Mouse (Mus musculus): ENCODE results near the gene Smurf1. TPM values are rescaled to one million over a fixed set of nuclear protein-coding genes. Genes with fewer than 3 reads are reported as not detected.

Smurf1 gene
- total RNA-seq, 2 experiments from 2014 or later: 28.7 to 29.9 TPM

DNA sequence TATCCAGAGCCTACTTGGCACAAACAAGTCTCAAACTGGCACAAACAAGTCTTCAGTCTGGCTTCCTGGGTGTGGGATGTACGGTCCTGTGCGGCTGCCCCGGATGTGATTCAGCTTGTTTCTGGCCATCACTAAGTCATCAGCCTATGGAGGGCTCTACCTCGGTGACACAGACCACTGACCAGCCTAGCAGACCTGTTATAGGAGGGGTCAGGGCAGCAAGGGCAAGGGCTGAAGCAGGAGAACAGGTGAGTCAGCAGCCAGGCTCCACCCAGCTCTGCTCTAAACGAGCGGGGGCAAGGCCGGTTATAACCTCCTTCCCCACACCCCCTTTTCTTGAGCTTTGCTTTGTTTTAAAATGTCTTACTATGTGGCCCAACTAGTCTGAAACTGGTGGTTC lies 11.2 kb downstream of the Smurf1 start:
- no peak for DNase-seq

- no peak for DNase-seq
These were observed 13.1 kb downstream of the Smurf1 start for GRCm38 (mm10) chr5:144952592-144952991.

DNA sequence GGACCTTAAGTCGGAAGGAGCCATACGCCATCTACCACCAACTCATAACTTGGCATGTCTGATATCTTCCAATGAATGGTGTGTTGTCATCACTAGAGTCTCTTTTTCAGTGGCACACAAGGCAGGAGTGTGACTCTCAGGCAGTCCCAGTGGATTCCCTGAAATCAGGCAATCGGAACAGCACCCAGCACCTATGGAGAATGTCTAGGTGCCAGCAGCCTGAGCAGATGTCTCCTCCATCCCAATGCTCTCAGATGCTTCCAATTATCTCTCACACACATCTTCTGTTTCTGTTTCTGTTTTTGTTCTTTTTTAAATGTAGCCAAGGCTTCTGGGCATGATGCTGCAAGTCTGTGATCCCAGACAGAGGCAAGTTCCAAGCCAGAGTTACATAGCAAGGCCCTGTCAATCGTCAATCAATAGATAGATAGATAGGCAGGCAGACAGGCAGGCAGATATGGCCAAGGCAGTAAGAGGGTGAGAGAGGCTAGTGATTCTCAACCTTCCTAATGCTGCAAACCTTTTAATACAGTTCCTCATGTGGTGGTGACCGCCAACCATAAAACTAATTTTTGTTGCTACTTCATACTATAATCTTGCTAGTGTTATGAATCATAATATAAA lies 15.1 kb downstream of the Smurf1 start:
- DNase-seq: no peak

GRCm38 (mm10) chr5:144949856-144950255 lies 15.8 kb downstream of the Smurf1 start:
- DNase-seq: no peak

- DNase-seq: no peak
These were observed 17.2 kb downstream of the Smurf1 start for GRCm38 (mm10) chr5:144948422-144948821.

GRCm38 (mm10) chr5:144948002-144948401 lies 17.6 kb downstream of the Smurf1 start:
- no peak for DNase-seq

- DNase-seq: no peak
These were observed 19.6 kb downstream of the Smurf1 start for GRCm38 (mm10) chr5:144946032-144946431.

DNA sequence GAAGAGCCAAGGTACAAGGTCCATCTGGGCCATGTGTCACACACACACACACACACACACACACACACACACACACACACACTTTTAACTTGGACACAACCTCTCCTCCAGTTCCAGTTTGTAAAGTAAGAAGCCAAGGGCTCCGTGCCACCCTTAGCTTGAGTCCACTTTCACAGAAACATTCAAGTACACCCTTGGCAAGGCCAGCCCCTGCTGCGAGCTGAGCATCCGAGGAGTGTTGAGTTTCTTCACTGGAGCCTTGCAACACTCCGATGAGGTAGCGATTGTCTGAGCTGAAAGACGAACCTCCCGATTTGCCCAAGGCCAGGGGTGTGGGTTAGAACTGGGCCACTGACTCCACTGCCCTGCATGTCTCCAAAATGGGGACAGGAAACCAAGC lies 20.7 kb downstream of the Smurf1 start:
- no peak for DNase-seq

DNA sequence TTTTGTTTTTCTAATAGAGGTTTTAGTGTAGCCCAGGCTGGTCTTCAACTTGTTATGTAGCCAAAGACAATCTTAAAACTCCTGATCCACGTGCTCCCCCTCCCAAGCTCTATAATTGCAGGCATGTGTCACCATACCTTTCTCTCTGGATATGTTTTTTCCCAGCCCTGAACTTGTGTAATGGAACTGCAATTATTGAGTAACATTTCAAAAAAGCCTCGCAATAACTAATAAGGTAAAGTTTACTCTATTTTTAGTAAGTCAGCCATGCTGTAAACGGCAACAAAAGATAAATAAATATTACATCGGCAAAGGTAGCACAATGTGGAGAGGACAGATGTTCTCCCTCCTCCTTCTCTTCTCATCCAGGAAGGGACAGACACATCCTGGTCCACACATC lies 21.3 kb downstream of the Smurf1 start:
- no peak for DNase-seq

GRCm38 (mm10) chr5:144943346-144943745 lies 22.3 kb downstream of the Smurf1 start:
- DNase-seq: no peak

GRCm38 (mm10) chr5:144942431-144942830 lies 23.2 kb downstream of the Smurf1 start:
- no peak for DNase-seq

DNA sequence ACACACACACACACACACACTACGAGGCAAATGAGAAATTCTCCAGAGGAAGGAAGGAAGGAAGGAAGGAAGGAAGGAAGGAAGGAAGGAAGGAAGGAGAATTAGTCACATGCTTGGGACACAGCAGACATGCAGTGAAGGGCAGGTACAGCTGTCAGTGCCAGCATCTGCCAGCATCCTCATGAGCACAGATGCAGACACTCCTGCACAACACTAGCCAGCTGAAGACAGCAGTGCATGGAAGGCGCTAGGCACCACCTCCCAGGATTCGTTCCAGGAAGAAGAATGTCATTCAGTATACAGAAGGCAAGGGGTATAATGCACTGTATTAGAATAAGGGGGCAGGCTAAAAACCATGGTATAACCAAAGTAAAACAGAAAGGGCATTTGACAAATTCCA lies 24.7 kb downstream of the Smurf1 start:
- DNase-seq: no peak

DNA sequence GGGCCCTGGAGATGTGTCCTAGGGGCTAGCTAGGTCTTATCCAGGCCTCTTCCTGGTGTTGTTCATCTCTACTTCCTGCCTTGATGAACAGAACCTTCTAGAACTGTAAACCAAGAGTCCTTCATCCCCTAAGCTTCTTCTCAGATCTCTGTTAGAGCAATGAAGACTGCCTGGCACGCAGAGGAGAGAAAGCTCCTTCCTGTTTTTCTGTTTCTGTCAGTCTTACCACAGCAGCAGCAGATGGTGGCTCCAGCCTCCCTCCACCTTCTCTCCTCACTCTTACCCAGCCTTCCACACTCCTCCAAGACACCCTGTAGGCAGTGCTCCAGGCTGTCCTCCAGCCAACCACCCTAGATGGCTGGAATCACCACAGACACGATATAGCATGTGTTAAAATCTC lies 28.3 kb downstream of the Smurf1 start:
- DNase-seq: no peak

DNA sequence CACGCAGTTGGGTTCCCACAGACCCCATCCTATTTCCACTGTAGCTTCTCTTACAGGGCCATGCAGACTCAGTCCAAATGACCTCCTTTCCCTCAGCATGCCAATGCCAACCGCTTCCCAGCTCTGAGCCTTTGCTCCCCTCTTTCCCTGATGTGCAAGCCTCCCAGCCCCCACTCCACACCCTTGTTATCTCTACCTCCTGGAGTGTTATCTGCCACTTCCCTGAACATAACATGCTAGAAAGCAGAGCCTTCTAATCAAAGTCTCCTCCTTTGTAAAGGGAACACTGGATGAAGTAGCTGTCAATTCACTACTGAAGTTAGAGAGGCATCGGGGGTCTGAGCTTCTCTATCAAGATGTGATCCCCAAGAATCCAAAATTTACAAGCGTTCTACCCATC lies 32.2 kb downstream of the Smurf1 start:
- no peak for DNase-seq

GRCm38 (mm10) chr5:144931841-144932240 lies 33.8 kb downstream of the Smurf1 start:
- no peak for DNase-seq

DNA sequence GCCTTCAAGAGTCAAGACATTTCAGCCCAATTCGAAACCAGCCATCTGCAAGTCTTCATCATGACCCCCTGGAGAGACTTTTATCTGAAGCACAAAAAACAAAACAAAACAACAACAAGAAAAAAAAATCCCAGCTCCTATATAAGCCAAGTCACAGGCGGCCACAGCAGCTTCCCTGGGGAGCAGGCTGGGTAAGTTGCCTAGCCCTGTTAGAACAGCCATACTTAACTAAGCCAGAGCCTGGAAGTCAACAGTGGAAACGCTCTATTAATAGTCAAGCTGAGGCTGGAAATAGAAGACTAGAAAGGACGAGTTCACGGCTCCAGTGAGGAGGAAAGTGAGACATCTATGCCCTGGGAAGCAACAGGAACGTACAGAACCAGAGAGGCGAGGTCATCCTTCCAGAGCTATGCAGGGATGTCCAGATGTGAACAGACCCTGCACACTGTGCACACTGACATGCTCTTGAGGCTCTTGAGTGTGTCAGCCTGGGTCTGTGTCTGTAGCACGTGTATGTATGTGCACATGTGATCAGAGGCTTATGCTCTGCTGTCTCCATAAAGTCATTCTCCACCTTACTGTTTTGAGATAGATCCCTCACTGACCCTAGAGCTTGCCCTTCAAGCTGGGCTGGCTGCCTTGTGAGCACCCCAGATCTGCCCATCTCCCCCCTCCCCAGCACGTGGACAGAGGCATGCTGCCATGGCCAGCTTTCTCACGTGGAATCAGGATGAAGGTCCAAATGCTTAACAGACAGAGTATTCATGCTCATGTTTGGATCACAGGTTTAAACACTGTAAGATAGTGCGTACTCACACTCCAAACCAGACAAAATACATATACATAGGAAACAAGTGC lies 36.6 kb downstream of the Smurf1 start:
- no peak for DNase-seq

DNA sequence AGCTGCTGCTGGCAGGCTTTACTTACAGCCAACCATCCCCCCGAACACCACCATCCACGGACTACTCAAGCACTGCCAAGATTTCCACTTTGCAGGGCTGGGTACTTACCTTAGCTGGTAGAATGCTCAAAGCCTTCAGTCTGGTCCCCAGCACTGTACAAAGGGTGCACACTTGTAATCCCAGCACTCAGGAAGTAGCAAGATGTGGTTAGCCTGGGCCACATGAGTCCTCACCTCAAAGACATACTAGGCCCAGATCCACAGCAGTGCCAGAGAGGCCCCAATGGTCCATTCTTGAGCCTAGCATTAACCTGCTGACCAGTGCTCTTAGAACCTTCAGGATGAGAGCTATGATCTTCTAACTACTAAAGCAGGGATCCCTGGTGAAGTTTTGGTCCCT lies 39.4 kb downstream of the Smurf1 start:
- DNase-seq: no peak

DNA sequence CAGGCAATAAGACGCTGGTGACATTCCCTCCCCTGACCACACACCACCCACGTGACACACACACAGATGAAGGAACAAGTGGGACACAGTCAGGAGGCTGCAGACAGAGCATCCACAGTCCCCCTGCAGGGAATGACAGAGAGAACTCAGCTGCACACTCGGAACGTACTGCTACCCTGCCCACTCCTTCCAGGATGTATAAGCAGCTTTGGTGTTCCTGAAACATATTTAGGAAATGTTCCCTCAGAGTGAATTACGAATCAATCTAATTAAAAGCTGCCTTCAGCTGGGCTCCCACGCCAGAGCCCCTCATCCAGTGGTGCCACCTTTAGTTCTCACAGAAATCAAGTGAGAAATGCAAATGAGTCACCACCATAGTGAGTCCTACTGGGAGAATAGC lies 42.3 kb downstream of the Smurf1 start:
- DNase-seq: peak; percentile 45 to 49

- DNase-seq: no peak
These were observed 45.9 kb downstream of the Smurf1 start for GRCm38 (mm10) chr5:144919790-144920189.

DNA sequence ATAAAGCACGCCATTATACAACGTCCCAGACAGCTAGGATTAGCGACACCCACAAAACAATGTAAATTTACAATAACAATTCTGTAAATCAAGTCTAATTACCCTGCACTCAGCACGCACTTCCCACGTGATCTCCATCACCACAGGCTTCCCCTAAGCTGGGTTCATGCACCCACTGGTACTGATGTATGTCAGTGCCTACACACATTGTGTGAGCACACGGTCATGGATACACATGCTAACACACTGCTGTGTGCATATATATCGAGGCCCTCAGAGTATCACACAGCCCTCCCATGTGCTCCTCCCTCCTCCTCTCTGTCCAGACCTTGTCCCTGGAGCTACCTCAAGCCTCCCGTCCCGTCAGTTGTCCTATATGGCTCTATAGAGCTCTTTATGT lies 46.5 kb downstream of the Smurf1 start:
- DNase-seq: no peak

DNA sequence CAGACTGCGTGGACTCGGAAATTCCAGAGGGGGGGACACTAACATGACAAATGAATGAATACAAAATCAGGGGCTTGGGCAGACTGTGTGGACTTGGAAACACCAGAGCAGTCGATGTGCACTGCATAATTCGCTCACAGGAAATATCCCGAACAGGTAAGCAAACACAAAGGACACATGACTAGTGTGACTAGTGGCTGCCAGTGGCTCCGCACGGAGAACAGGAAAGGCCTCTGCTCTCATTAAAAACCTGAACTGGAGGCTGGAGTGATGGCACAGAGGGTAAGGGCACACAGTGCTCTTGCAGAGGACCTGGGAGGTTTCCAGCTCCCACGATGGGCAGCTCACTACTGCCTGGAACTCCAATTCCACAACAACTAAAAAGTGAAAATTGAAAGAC lies 47.4 kb downstream of the Smurf1 start:
- DNase-seq: no peak

DNA sequence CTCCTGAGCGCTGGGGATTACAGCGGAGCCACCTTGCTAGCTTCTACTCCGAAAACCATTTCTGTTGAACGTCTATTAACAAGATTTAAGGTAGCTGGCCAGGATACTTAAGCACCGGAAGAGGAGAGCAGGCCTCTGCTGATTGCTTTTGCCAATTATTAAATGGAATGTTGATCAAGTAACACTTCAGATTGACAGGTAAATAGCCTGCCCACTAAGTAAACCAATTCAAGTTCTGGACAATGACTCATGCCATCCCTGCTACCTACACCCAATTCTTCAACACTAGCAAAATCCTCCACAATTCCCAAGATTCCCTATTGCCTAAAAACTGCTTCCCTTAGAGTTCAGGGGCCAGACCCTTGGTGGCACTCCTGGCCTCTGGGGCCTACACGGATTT lies 48.5 kb downstream of the Smurf1 start:
- no peak for DNase-seq

DNA sequence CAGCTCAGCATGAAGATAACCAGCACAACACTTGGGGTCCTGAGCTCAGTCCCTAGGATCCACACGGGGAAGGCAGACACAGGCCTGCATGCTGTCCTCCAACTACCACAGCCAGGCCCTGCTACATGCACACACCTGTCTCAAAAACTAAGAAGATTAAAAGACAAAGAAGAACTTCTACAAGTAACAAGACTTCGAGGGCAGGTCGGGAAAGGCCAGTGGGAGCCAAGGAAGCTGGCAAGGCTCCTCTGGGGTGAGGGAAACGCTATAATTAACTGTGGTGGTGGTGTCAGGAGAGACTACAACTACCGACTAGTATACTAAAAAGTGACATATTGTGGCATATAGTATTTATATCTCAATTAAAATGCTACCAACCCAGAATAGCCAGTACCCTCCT lies 49.8 kb downstream of the Smurf1 start:
- DNase-seq: no peak

DNA sequence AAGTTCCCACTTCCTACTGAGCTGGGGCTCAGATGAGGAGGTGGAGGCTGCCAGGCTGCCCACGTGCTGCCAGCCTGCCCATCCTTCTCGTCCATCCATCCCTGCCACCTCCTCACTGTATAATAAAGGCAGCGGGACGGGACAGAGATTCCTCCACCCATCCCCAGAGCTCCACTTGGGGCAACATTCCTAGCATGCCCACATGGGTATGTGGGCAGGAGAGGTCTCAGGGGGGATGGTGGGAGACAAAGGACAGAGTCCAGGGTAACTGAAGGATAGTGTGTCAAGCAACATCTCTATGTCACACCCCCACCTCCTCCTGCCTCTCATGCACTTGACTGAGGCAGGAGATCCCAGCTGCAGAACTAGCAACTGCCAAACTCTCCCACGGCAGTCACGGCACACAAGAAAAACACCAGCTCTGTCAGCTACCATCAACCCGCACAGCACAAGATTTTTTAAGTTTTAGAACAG lies 51.2 kb downstream of the Smurf1 start:
- DNase-seq: no peak

Data from layer of hippocampus, postnatal 36 days (tissue).